Mouse (Mus musculus) small intestine, adult 2 months (tissue): ENCODE data around the gene Dpm1. TPM values are rescaled to one million over a fixed set of nuclear protein-coding genes. Genes with fewer than 3 reads are reported as not detected.

Experiments
- H3K27ac ChIP-seq: fragments of 200-500 bp; 2 replicates; pipeline ENCODE4 v1.5.1; 2012; ENCODE audit warnings: low read depth, low read length, control low read depth, inconsistent platforms; ENCODE audit not compliant: insufficient read depth
- H3K27me3 ChIP-seq: fragments of 200-500 bp; 2 replicates; pipeline ENCODE4 v1.6.1; 2012; ENCODE audit warnings: mild to moderate bottlenecking, moderate library complexity, low read length, inconsistent platforms; ENCODE audit not compliant: control insufficient read depth, insufficient read depth
- H3K36me3 ChIP-seq: fragments of 200-500 bp; 2 replicates; pipeline ENCODE4 v1.6.1; 2012; ENCODE audit warnings: mild to moderate bottlenecking, low read length, control low read depth, inconsistent platforms; ENCODE audit not compliant: control insufficient read depth, insufficient read depth
- H3K4me1 ChIP-seq: fragments of 200-500 bp; 2 replicates; pipeline ENCODE4 v1.6.1; 2012; ENCODE audit warnings: low read length, inconsistent platforms, mixed read lengths; ENCODE audit not compliant: control insufficient read depth, insufficient read depth, insufficient read length
- H3K4me3 ChIP-seq: fragments of 200-500 bp; 2 replicates; pipeline ENCODE4 v1.5.1; 2012; ENCODE audit warnings: low read depth, mild to moderate bottlenecking, control low read depth, inconsistent platforms, low read length, moderate library complexity
- CTCF ChIP-seq: fragments of 200-500 bp; IDR thresholded peaks from 2 replicates; pipeline ENCODE4 v1.5.1; 2012; ENCODE audit warnings: low read depth, mild to moderate bottlenecking, control low read depth, inconsistent platforms, low read length, moderate library complexity, mixed read lengths; ENCODE audit not compliant: insufficient replicate concordance, insufficient read length; ENCODE audit errors: extremely low read depth
- POLR2A ChIP-seq: fragments of 200-500 bp; IDR thresholded peaks from 2 replicates; pipeline ENCODE4 v1.6.1; 2012; ENCODE audit warnings: low read depth, mild to moderate bottlenecking, control low read depth, inconsistent platforms, low read length, moderate library complexity
- WGBS: fragments of 180-500 bp; shearing (Covaris S2); methylation state at CpG from one replicate; pipeline ENCODE4 v1.1.7; 2018; 5-methylcytosine and 5-hydroxymethylcytosine counted together
- polyA plus RNA-seq: library from polyadenylated mRNA; depleted of rRNA; stranded (reverse); fragments of >200 nt; gene quantifications from 2 replicates; pipeline ENCODE4 v1.2.3, GENCODE M21; 2012

The Dpm1 gene
- polyA plus RNA-seq, 1 experiment = 26.2 TPM

- 92% methylated on average over 6 of the region's 6 CpGs for WGBS
- TF ChIP-seq POLR2A (no peak), CTCF (no peak)
- Histone ChIP-seq H3K4me3 (no peak overlapping the region), H3K27ac (no peak overlapping the region), H3K36me3 (peaks cover 59% of the 10 kb centered on the region), H3K4me1 (no peaks in the 10 kb centered on the region), H3K27me3 (no peaks in the 10 kb centered on the region)
These were observed 7.1 kb downstream of the Dpm1 start for GRCm38 (mm10) chr2:168223326-168223725.

GRCm38 (mm10) chr2:168213788-168214397 is 16.5 kb downstream of the Dpm1 start:
- peaks cover 63% of the 10 kb centered on the region for H3K36me3 ChIP-seq
- no peak overlapping the region for H3K4me3 ChIP-seq
- no peak overlapping the region for H3K27ac ChIP-seq
- no peaks in the 10 kb centered on the region for H3K4me1 ChIP-seq
- H3K27me3 ChIP-seq = no peaks in the 10 kb centered on the region
- WGBS = 69% methylated on average over 5 of the region's 5 CpGs
- TF ChIP-seq POLR2A = no peak

DNA sequence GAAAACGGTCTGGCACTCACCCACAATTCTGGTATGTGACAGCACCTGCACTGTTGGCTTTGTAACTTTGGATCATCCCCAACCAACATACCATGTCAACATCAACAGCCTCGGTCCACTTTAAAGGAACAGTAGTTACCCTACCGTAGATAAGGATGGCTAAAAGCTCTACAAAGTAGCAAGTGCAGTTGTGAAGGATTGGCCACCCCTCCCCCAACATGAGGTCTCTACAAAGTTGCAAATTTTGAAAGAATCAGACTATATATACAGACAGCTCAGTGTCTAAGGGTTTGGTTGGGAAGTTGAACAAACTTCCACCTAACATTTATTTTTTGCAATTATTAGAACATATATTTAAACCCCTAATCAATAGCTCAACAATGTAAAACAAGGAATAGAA is 22.5 kb downstream of the Dpm1 start:
- TF ChIP-seq CTCF = no peak
- no peak for TF ChIP-seq POLR2A
- Histone ChIP-seq H3K27me3 (no peaks in the 10 kb centered on the region), H3K36me3 (peaks cover 31% of the 10 kb centered on the region), H3K4me1 (peaks cover 14% of the 10 kb centered on the region), H3K27ac (no peak overlapping the region), H3K4me3 (no peak overlapping the region)
- 90% methylated on average over 3 of the region's 3 CpGs for WGBS

DNA sequence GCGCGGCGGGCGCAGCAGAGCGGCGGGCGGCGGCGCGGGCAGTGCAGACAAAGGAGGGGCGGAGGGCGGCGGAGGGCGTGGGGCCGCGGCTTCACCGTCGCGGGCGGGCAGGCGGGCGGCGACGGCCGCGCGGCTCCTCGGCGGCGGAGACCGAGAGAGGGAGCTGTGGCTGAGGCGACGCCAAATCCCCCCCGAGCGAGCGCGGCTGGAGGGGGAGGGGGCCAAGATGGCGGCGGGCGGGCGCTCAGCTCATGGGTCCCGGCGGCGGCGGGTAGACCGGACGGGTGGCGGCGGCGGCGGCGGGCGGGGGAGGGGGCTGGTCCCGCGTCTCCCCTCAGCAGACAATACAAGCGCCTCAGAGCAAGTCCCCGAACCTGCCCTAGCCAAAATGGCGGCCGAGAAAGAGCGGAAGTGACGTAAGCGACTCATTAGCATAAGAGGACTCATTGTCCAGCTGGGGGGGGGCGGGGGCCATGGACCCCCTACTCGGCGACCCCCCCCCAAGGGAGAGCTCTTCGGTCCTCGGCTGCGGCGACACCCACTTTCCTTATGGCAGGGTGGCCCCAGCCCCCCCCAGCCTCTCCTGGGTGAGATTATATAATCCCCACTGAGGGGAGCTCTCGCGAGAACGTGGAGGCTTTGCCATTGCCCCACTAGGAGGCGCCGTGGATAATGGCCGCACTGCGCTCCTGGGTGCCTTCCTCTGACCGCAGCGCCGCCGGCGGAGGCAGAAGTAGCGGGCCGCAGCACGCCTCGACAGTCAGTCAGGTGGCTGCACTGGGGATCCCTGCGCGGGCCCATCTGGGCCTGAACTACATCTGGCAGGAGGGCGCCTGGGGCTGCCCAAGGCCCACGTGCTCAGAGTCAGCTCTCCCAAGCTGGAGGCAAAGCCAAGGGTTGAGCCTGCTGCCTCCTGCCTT is 23.4 kb downstream of the Dpm1 start, which contains the start of gene Adnp:
Gene Adnp, minus strand, starts transcription at position 388 of the 920 bp plus-strand sequence.
- 1% methylated on average over 89 of the region's 89 CpGs for WGBS
- Histone ChIP-seq H3K36me3 (peaks cover 25% of the 10 kb centered on the region), H3K27ac (peak within 1 kb of the TSS; percentile 89), H3K4me1 (peaks cover 14% of the 10 kb centered on the region), H3K27me3 (no peaks in the 10 kb centered on the region), H3K4me3 (peak within 1 kb of the TSS; percentile 84)
- TF ChIP-seq POLR2A = peak; percentile 66
- TF ChIP-seq CTCF = peak; percentile 74

DNA sequence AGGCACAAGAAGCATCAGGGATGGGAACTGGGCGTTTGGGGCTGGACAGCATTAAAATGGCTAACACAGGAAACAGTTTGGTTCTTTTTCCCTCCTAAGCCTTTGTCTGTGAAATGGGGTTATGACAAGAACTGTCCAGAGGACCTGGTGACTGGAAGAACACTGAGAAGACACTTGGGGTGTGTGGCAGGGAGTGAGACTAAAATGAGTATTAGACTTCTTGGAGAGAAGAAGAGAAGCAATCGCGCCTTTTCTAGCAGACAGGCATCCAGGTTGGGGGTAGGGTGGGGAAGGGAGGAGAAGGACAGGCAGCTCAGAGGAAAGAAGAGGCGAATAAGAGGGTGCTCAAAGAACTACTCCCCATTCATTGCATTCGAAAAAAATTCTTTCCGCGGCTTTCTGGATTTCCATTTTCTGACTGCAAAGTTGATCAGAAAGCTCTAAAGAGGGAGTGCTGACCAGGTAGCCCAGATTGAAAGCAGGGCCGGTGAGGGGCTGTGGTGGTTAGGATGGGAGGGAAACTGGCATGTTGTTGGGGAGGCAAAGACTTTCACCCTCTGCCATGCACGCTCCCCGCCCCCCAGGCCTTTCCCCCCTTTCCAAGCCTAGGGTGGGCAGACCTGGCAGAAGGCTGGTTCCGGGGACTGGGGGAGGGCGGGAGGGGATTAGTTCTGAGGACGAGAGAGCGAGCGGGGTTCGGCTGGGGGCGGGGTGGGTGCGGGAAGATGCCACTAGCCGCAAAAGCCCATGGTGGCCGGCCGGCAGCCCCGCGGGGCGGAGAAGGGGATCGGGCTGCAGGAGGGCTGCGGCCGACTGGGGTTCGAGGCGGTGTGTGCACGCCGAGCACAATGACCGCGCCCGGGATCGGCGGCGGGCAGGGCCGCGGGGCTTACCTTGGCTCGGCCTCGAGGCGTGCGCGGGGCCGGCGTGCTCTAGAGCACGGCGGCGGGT is 24.4 kb downstream of the Dpm1 start:
- peak overlapping the region; percentile 84 for H3K4me3 ChIP-seq
- peak overlapping the region; percentile 74 for H3K27ac ChIP-seq
- peaks cover 16% of the 10 kb centered on the region for H3K36me3 ChIP-seq
- under 1% methylated on average over 49 of the region's 49 CpGs for WGBS
- no peak for TF ChIP-seq POLR2A
- no peak for TF ChIP-seq CTCF
- H3K27me3 ChIP-seq = no peaks in the 10 kb centered on the region
- H3K4me1 ChIP-seq = peaks cover 16% of the 10 kb centered on the region

DNA sequence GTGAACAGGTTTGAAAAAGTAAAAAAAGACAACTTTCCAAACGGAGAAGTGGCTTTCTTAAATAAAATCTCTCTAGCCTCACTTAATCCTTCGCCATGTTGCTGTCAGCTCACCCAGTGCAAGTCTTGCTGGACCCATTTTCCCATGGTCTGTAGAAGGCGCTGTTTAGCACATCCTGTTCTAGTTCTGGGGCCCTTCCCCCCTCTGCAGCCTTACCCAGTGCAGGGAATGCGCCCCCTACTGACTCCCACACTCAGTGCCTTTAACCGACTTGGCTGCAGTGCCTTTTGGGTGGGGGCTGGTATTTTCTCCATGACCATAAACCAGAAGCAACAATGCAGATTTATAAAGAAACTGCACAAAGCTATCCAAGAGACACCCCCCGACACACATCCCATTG is 25.1 kb downstream of the Dpm1 start:
- Histone ChIP-seq H3K4me1 (peaks cover 16% of the 10 kb centered on the region), H3K27me3 (no peaks in the 10 kb centered on the region), H3K27ac (0 out of 2 replicates have a peak overlapping the region, but pooled peaks have one; percentile 25), H3K4me3 (peak overlapping the region; percentile 84), H3K36me3 (peaks cover 11% of the 10 kb centered on the region)
- TF ChIP-seq CTCF = peak; percentile 99
- TF ChIP-seq POLR2A = no peak
- 6% methylated on average over 6 of the region's 6 CpGs for WGBS
